Mouse (Mus musculus): Measurements from ENCODE around the gene Hoxa6.

DNA sequence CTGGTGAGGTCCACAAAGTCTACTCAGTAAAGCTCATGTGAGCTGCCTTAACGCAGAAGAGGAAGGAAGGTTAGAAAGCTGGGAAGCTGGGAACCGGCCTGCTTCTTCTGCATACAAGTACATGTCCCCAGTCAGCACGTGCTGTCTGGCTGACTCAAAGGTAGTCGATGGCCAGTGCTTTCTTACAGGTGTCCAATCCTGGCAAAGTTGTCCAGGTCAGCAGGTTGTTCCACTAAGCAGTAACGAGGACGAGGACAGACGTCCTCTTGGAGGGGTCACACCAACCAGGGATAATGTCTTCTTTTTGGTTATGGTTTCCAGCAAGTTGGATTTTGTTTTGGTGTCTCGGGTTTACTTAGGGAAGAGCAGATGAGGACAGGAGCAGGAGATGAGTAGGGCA is 18.6 kb downstream of the Hoxa6 start:
- no peak for TF ChIP-seq POLR2A (IDR thresholded peaks at IDR 0.05; ENCODE audit: control insufficient read depth in 1 of 2, insufficient read depth in 1 of 2, low read depth in 1 of 2, low read length in 2 of 2, poor library complexity in 1 of 2)
- no peak for TF ChIP-seq CTCF (IDR thresholded peaks at IDR 0.05 in 2 of 3, conservative IDR thresholded peaks at IDR 0.05 in 1 of 3; ENCODE audit: control insufficient read depth in 1 of 3, insufficient read depth in 1 of 3, low read depth in 2 of 3, low read length in 3 of 3, poor library complexity in 1 of 3, severe bottlenecking in 1 of 3)
- no peak for TF ChIP-seq NELFE (IDR thresholded peaks at IDR 0.05; ENCODE audit: low read depth, low read length)
- TF ChIP-seq BHLHE40 (IDR thresholded peaks at IDR 0.05; ENCODE audit: borderline replicate concordance, low read depth, low read length): no peak
- no peak for TF ChIP-seq USF2 (IDR thresholded peaks at IDR 0.05; ENCODE audit: borderline replicate concordance in 1 of 2, insufficient read depth in 1 of 2, low read depth in 1 of 2, low read length in 2 of 2)
- no peak for TF ChIP-seq TAL1 (IDR thresholded peaks at IDR 0.05; ENCODE audit: low read length)
- TF ChIP-seq KAT2A (conservative IDR thresholded peaks at IDR 0.05; ENCODE audit: low read depth, low read length): no peak
- TF ChIP-seq POLR2AphosphoS2 (IDR thresholded peaks at IDR 0.05; ENCODE audit: low read length): no peak
- no peak for TF ChIP-seq RCOR1 (IDR thresholded peaks at IDR 0.05; ENCODE audit: low read depth, low read length)
- no peak for TF ChIP-seq ZKSCAN1 (IDR thresholded peaks at IDR 0.05; ENCODE audit: low read depth, low read length)
- no peak for TF ChIP-seq ZC3H11A (IDR thresholded peaks at IDR 0.05; ENCODE audit: low read depth, low read length)
- TF ChIP-seq USF1 (IDR thresholded peaks at IDR 0.05; ENCODE audit: low read depth, low read length): no peak
- TF ChIP-seq GATA1 (IDR thresholded peaks at IDR 0.05; ENCODE audit: low read depth, low read length): no peak

Data from MEL (cell line).